Mouse (Mus musculus) MEL (cell line): Measurements from ENCODE around the gene Ggact. TPM values are rescaled to one million over a fixed set of nuclear protein-coding genes. Genes with fewer than 3 reads are reported as not detected.

Source experiments
- DNase-seq: peaks from one replicate; pipeline ENCODE4 v3.0.0; 2011; ENCODE audit warnings: low read depth, low spot score
- H3K27ac ChIP-seq: 2 replicates; pipeline ENCODE4 v1.5.1; 2012; ENCODE audit warnings: low read depth, mild to moderate bottlenecking, control low read depth, low read length, moderate library complexity; ENCODE audit not compliant: control insufficient read depth
- H3K27me3 ChIP-seq, 2 experiments: fragments of 150-350 bp in 1 of 2; sonication (generic) in 1 of 2; 2 replicates each; pipeline ENCODE4 v1.6.1; 2012; ENCODE audit warnings: low read length in 2 of 2, mild to moderate bottlenecking in 2 of 2, improper control_type of control experiment in 1 of 2, moderate library complexity in 1 of 2; ENCODE audit not compliant: insufficient read depth in 2 of 2, control insufficient read depth in 1 of 2
- H3K36me3 ChIP-seq, 2 experiments: 2 replicates each; pipeline ENCODE4 v1.6.1; 2012 to 2014; ENCODE audit warnings: low read length in 2 of 2, improper control_type of control experiment in 1 of 2, inconsistent platforms in 1 of 2, mild to moderate bottlenecking in 1 of 2; ENCODE audit not compliant: insufficient read depth in 2 of 2, control insufficient read depth in 1 of 2
- H3K4me1 ChIP-seq, 2 experiments: fragments of 150-350 bp in 1 of 2; sonication (generic) in 1 of 2; 2 replicates each; pipeline ENCODE4 v1.6.1; 2012; ENCODE audit warnings: low read length in 2 of 2, improper control_type of control experiment in 1 of 2, mild to moderate bottlenecking in 1 of 2; ENCODE audit not compliant: insufficient read depth in 2 of 2, control insufficient read depth in 1 of 2
- H3K4me3 ChIP-seq, 2 experiments: fragments of 150-350 bp in 1 of 2; sonication (generic) in 1 of 2; 2 replicates each; pipeline ENCODE4 v1.5.1; 2012; ENCODE audit warnings: low read depth in 2 of 2, low read length in 2 of 2, mild to moderate bottlenecking in 2 of 2, moderate library complexity in 2 of 2, control low read depth in 1 of 2, improper control_type of control experiment in 1 of 2; ENCODE audit not compliant: control insufficient read depth in 1 of 2, insufficient read depth in 1 of 2
- H3K79me2 ChIP-seq: 2 replicates; pipeline ENCODE4 v1.6.1; 2012; ENCODE audit warnings: mild to moderate bottlenecking, low read length, moderate library complexity; ENCODE audit not compliant: control insufficient read depth, poor library complexity, insufficient read depth
- H3K9ac ChIP-seq: 2 replicates; pipeline ENCODE4 v1.6.1; 2012; ENCODE audit warnings: low read depth, mild to moderate bottlenecking, control low read depth, low read length, moderate library complexity; ENCODE audit not compliant: control insufficient read depth, poor library complexity, severe bottlenecking
- H3K9me3 ChIP-seq: fragments of 150-350 bp; sonication (generic); replicated peaks from 2 replicates; pipeline ENCODE4 v1.6.1; 2012; ENCODE audit warnings: mild to moderate bottlenecking, low read length, improper control_type of control experiment, moderate library complexity; ENCODE audit not compliant: insufficient read depth
- CHD1 ChIP-seq: IDR thresholded peaks from 2 replicates; pipeline ENCODE4 v1.6.1; 2012; ENCODE audit warnings: low read depth, mild to moderate bottlenecking, inconsistent platforms, low read length, improper control_type of control experiment
- CTCF ChIP-seq, 3 experiments: IDR thresholded peaks in 2 of 3; conservative IDR thresholded peaks in 1 of 3; 2 replicates each; pipeline ENCODE4 v1.5.1; 2011 to 2012; ENCODE audit warnings: low read length in 3 of 3, low read depth in 2 of 3, mild to moderate bottlenecking in 2 of 3, improper control_type of control experiment in 1 of 3, inconsistent platforms in 1 of 3, mixed read lengths in 1 of 3, moderate library complexity in 1 of 3; ENCODE audit not compliant: control insufficient read depth in 1 of 3, insufficient read depth in 1 of 3, poor library complexity in 1 of 3, severe bottlenecking in 1 of 3
- E2F4 ChIP-seq: IDR thresholded peaks from 2 replicates; pipeline ENCODE4 v1.6.1; 2011; ENCODE audit warnings: low read depth, low read length, improper control_type of control experiment, borderline replicate concordance
- EP300 ChIP-seq, 2 experiments: IDR thresholded peaks; 2 replicates each; pipeline ENCODE4 v1.6.1; 2011; ENCODE audit warnings: improper control_type of control experiment in 2 of 2, low read length in 2 of 2, low read depth in 1 of 2, mild to moderate bottlenecking in 1 of 2
- ETS1 ChIP-seq: IDR thresholded peaks from 2 replicates; pipeline ENCODE4 v1.6.1; 2012; ENCODE audit warnings: low read depth, mild to moderate bottlenecking, inconsistent platforms, low read length, improper control_type of control experiment, moderate library complexity
- GABPA ChIP-seq: IDR thresholded peaks from 2 replicates; pipeline ENCODE4 v1.6.1; 2012; ENCODE audit warnings: low read depth, mild to moderate bottlenecking, inconsistent platforms, low read length, improper control_type of control experiment, moderate library complexity
- GATA1 ChIP-seq: IDR thresholded peaks from 2 replicates; pipeline ENCODE4 v1.6.1; 2011; ENCODE audit warnings: low read depth, low read length, improper control_type of control experiment
- HCFC1 ChIP-seq: IDR thresholded peaks from 2 replicates; pipeline ENCODE4 v1.6.1; 2012; ENCODE audit warnings: low read depth, mild to moderate bottlenecking, inconsistent platforms, low read length, improper control_type of control experiment, moderate library complexity
- JUND ChIP-seq: IDR thresholded peaks from 2 replicates; pipeline ENCODE4 v1.6.1; 2011; ENCODE audit warnings: low read depth, mild to moderate bottlenecking, improper control_type of control experiment, low read length
- KAT2A ChIP-seq: conservative IDR thresholded peaks from 2 replicates; pipeline ENCODE4 v1.6.1; 2012; ENCODE audit warnings: low read depth, low read length, improper control_type of control experiment, inconsistent platforms
- MAFK ChIP-seq: IDR thresholded peaks from 2 replicates; pipeline ENCODE4 v1.6.1; 2011; ENCODE audit warnings: low read depth, mild to moderate bottlenecking, low read length, improper control_type of control experiment, borderline replicate concordance
- MAZ ChIP-seq: IDR thresholded peaks from 2 replicates; pipeline ENCODE4 v1.6.1; 2012; ENCODE audit warnings: low read depth, mild to moderate bottlenecking, inconsistent platforms, low read length, improper control_type of control experiment
- MXI1 ChIP-seq: IDR thresholded peaks from 2 replicates; pipeline ENCODE4 v1.6.1; 2011; ENCODE audit warnings: mild to moderate bottlenecking, low read depth, low read length, improper control_type of control experiment
- MYB ChIP-seq: IDR thresholded peaks from 2 replicates; pipeline ENCODE4 v1.6.1; 2011; ENCODE audit warnings: mild to moderate bottlenecking, low read depth, low read length, improper control_type of control experiment
- MYC ChIP-seq: IDR thresholded peaks from 2 replicates; pipeline ENCODE4 v1.6.1; 2011; ENCODE audit warnings: low read depth, mild to moderate bottlenecking, low read length, improper control_type of control experiment, moderate library complexity
- NELFE ChIP-seq: IDR thresholded peaks from 2 replicates; pipeline ENCODE4 v1.6.1; 2011; ENCODE audit warnings: low read depth, low read length, improper control_type of control experiment
- NRF1 ChIP-seq: IDR thresholded peaks from 2 replicates; pipeline ENCODE4 v1.6.1; 2014; ENCODE audit warnings: low read depth, mild to moderate bottlenecking, inconsistent platforms, low read length, improper control_type of control experiment, moderate library complexity; ENCODE audit not compliant: poor library complexity, insufficient read depth, severe bottlenecking
- POLR2A ChIP-seq, 2 experiments: IDR thresholded peaks; 2 replicates each; pipeline ENCODE4 v1.6.1; 2011 to 2012; ENCODE audit warnings: low read length in 2 of 2, mild to moderate bottlenecking in 2 of 2, control low read depth in 1 of 2, improper control_type of control experiment in 1 of 2, low read depth in 1 of 2, moderate library complexity in 1 of 2; ENCODE audit not compliant: control insufficient read depth in 1 of 2, insufficient read depth in 1 of 2, poor library complexity in 1 of 2
- POLR2AphosphoS2 ChIP-seq: IDR thresholded peaks from 2 replicates; pipeline ENCODE4 v1.6.1; 2011; ENCODE audit warnings: low read length, improper control_type of control experiment
- POLR2AphosphoS5 ChIP-seq: IDR thresholded peaks from 2 replicates; pipeline ENCODE4 v1.6.1; 2012; ENCODE audit warnings: low read depth, borderline replicate concordance, mild to moderate bottlenecking, inconsistent platforms, low read length, moderate library complexity, mixed read lengths
- SMC3 ChIP-seq: IDR thresholded peaks from 2 replicates; pipeline ENCODE4 v1.6.1; 2011; ENCODE audit warnings: low read depth, low read length, improper control_type of control experiment
- TBP ChIP-seq: IDR thresholded peaks from 2 replicates; pipeline ENCODE4 v1.8.0; 2011; ENCODE audit warnings: low read depth, low read length, improper control_type of control experiment
- UBTF ChIP-seq: IDR thresholded peaks from 2 replicates; pipeline ENCODE4 v1.6.1; 2012; ENCODE audit warnings: low read depth, mild to moderate bottlenecking, inconsistent platforms, low read length, improper control_type of control experiment, moderate library complexity, borderline replicate concordance; ENCODE audit not compliant: insufficient read depth
- USF1 ChIP-seq: IDR thresholded peaks from 2 replicates; pipeline ENCODE4 v1.6.1; 2014; ENCODE audit warnings: low read depth, mild to moderate bottlenecking, inconsistent platforms, low read length, improper control_type of control experiment, moderate library complexity
- USF2 ChIP-seq, 2 experiments: IDR thresholded peaks; 2 replicates each; pipeline ENCODE4 v1.6.1; 2011 to 2012; ENCODE audit warnings: improper control_type of control experiment in 2 of 2, low read length in 2 of 2, borderline replicate concordance in 1 of 2, inconsistent platforms in 1 of 2, low read depth in 1 of 2, mild to moderate bottlenecking in 1 of 2; ENCODE audit not compliant: insufficient read depth in 1 of 2
- ZC3H11A ChIP-seq: IDR thresholded peaks from 2 replicates; pipeline ENCODE4 v1.6.1; 2012; ENCODE audit warnings: low read depth, mild to moderate bottlenecking, inconsistent platforms, low read length, improper control_type of control experiment
- polyA plus RNA-seq, 2 experiments: library from polyadenylated mRNA; stranded (reverse) in 1 of 2; unstranded in 1 of 2; fragments of >175 nt in 1 of 2; fragments of >200 nt in 1 of 2; gene quantifications; 2 replicates each; pipeline versions ENCODE4 v1.2.1 to v1.2.4; 2012; ENCODE audit warnings: low replicate concordance in 2 of 2, low read depth in 1 of 2; ENCODE audit not compliant: insufficient read length in 2 of 2, insufficient read depth in 1 of 2, missing spikeins in 1 of 2
- total RNA-seq: library from RNA; depleted of rRNA; stranded (reverse); fragments of 300-350 nt; gene quantifications from 2 replicates; pipeline ENCODE4 v1.2.3, GENCODE M21; 2012

Ggact gene
- total and polyA plus RNA-seq, 3 experiments, result 54.0 to 64.8 TPM; not detected in 1

DNA sequence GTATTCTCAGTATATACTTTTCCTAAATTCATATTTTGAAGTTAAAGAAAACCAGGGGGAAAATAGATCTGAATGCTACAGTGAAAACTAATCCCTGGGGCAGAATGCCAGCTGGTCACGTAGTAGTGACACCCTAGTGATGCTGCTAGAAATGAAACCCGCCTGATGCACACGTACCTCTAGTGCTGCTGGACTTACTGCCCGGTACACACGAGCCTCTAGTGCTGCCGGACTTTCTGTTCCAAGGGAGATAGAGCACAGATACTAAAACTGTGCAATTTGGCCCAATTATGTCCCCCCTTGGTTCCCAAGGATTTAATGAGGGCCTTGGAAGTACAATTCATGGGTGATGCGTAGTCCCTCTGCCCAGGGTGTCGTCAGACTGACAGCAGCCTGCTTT lies 38.5 kb downstream of the Ggact start:
- no peak overlapping the region for H3K9ac ChIP-seq
- no peaks in the 10 kb centered on the region for H3K27me3 ChIP-seq
- H3K27ac ChIP-seq, result no peak overlapping the region
- H3K4me1 ChIP-seq, result no peaks in the 10 kb centered on the region
- TF ChIP-seq CTCF (IDR thresholded peaks at IDR 0.05 in 2 of 3, conservative IDR thresholded peaks at IDR 0.05 in 1 of 3; ENCODE audit: control insufficient read depth in 1 of 3, insufficient read depth in 1 of 3, low read depth in 2 of 3, low read length in 3 of 3, poor library complexity in 1 of 3, severe bottlenecking in 1 of 3) (no peak), USF1 (no peak), GATA1 (no peak), TBP (no peak), JUND (no peak), POLR2AphosphoS5 (no peak), SMC3 (no peak), NRF1 (no peak), UBTF (no peak), MXI1 (no peak), ZC3H11A (no peak), POLR2A (IDR thresholded peaks at IDR 0.05; ENCODE audit: control insufficient read depth in 1 of 2, insufficient read depth in 1 of 2, low read depth in 1 of 2, low read length in 2 of 2, poor library complexity in 1 of 2) (no peak)
- H3K36me3 ChIP-seq, result no peaks in the 10 kb centered on the region
- no peak overlapping the region for H3K4me3 ChIP-seq
- no peaks in the 10 kb centered on the region for H3K79me2 ChIP-seq
- no peaks in the 10 kb centered on the region for H3K9me3 ChIP-seq
- DNase-seq, result no peak

GRCm38 (mm10) chr14:122872612-122873011 lies 40.9 kb downstream of the Ggact start:
- Histone ChIP-seq H3K27ac (no peak overlapping the region), H3K4me3 (no peak overlapping the region), H3K27me3 (no peaks in the 10 kb centered on the region)
- DNase-seq, result no peak
- TF ChIP-seq MAFK, result peak; percentile 67; the same call in 1 of the 2 replicates
- no peak for TF ChIP-seq MAZ
- TF ChIP-seq, all 39 proteins: peak for 1
- Histone ChIP-seq H3K9ac (no peak overlapping the region), H3K79me2 (no peaks in the 10 kb centered on the region), H3K9me3 (no peaks in the 10 kb centered on the region), H3K36me3 (no peaks in the 10 kb centered on the region; a peak in 1 of 4 replicates), H3K4me1 (peaks cover 0 to 4% of the 10 kb centered on the region in 2 experiments; a peak in 1 of 4 replicates)

DNA sequence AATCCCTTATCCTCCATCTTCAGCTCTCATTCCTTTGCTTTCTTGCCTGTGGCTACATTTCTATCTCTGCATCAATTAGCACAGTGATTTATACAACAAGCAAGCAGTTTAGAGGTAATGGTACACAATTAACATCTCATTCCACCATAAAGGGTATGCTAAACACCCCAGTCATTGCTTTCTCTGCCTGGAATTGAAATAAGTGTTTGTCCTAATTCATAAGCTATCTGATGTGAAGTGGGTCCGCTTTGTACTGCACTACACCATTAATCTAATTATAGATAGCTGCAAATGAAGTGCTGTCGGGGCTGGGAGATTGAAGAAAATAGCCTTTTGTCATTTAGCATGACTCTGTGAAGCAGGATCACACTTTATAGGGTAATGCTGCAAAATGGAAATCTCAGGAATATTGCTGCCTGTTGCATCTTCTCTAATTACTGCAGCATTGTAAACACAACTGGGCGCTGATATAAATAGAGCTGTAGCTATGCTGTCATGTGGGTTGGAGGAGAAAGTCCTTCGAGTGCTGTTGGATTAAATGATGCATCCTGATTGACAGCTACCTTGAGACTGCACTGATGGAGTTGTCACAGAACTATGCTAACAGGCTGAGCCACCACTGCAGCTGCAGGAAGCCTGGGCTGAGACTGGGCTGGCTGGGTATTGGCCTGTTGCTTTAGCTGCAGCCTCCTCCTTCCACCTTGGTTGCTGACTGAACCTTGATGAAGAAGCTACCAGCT lies 41.5 kb downstream of the Ggact start:
- Histone ChIP-seq H3K9me3 (no peaks in the 10 kb centered on the region), H3K27ac (no peak overlapping the region), H3K36me3 (peaks cover 0 to 4% of the 10 kb centered on the region in 2 experiments; a peak in 2 of 4 replicates), H3K79me2 (no peaks in the 10 kb centered on the region), H3K9ac (no peak overlapping the region), H3K4me1 (peaks cover 0 to 6% of the 10 kb centered on the region in 2 experiments; a peak in 2 of 4 replicates), H3K27me3 (no peaks in the 10 kb centered on the region), H3K4me3 (no peak overlapping the region)
- no peak for DNase-seq
- no peak for TF ChIP-seq MYB
- no peak for TF ChIP-seq SMC3
- TF ChIP-seq MAFK, result no peak
- no peak for TF ChIP-seq E2F4
- no peak for TF ChIP-seq CHD1
- no peak for TF ChIP-seq GABPA
- TF ChIP-seq USF2 (IDR thresholded peaks at IDR 0.05; ENCODE audit: borderline replicate concordance in 1 of 2, insufficient read depth in 1 of 2, low read depth in 1 of 2, low read length in 2 of 2), result no peak
- TF ChIP-seq MXI1, result no peak
- no peak for TF ChIP-seq EP300 (IDR thresholded peaks at IDR 0.05; ENCODE audit: low read depth in 1 of 2, low read length in 2 of 2)
- no peak for TF ChIP-seq HCFC1
- TF ChIP-seq KAT2A, result no peak
- no peak for TF ChIP-seq NELFE
- no peak for TF ChIP-seq MYC
- no peak for TF ChIP-seq GATA1
- no peak for TF ChIP-seq POLR2AphosphoS2
- TF ChIP-seq ETS1, result no peak
